Mouse (Mus musculus) midbrain, postnatal 0 days (tissue): ENCODE measurements around the gene Zbtb22. TPM values are rescaled to one million over a fixed set of nuclear protein-coding genes. Genes with fewer than 3 reads are reported as not detected.

ENCODE experiments used
- ATAC-seq: fragments of 200-750 bp; cut with Nextera tagmentation; 2 replicates; pipeline ENCODE4 v1.8.0; 2017; ENCODE audit warnings: moderate number of reproducible peaks, mild to moderate bottlenecking, moderate TSS enrichment, moderate library complexity; ENCODE audit not compliant: low FRiP score
- DNase-seq: peaks from one replicate; pipeline ENCODE4 v3.0.0-alpha.2; 2015; ENCODE audit warnings: low spot score
- H3K27ac ChIP-seq: fragments of 300-500 bp; sonication (generic); 2 replicates; pipeline ENCODE4 v1.5.1; 2014; ENCODE audit warnings: low read depth, mild to moderate bottlenecking, low read length, mixed read lengths
- H3K27me3 ChIP-seq: fragments of 300-500 bp; sonication (generic); 2 replicates; pipeline ENCODE4 v1.6.1; 2014; ENCODE audit warnings: low read length, control low read depth, mixed read lengths; ENCODE audit not compliant: insufficient read depth
- H3K36me3 ChIP-seq: fragments of 300-500 bp; sonication (generic); 2 replicates; pipeline ENCODE4 v1.6.1; 2014; ENCODE audit warnings: low read length, control low read depth, mixed read lengths; ENCODE audit not compliant: insufficient read depth
- H3K4me1 ChIP-seq: fragments of 300-500 bp; sonication (generic); 2 replicates; pipeline ENCODE4 v1.6.1; 2014; ENCODE audit warnings: mild to moderate bottlenecking, control low read depth, antibody characterized with exemption, low read length, mixed read lengths; ENCODE audit not compliant: insufficient read depth
- H3K4me2 ChIP-seq: fragments of 300-500 bp; sonication (generic); 2 replicates; pipeline ENCODE4 v1.6.1; 2014; ENCODE audit warnings: low read depth, mild to moderate bottlenecking, low read length, mixed read lengths; ENCODE audit not compliant: poor library complexity, severe bottlenecking
- H3K4me3 ChIP-seq: fragments of 300-500 bp; sonication (generic); 2 replicates; pipeline ENCODE4 v1.5.1; 2014; ENCODE audit warnings: low read depth, mild to moderate bottlenecking, low read length, moderate library complexity
- H3K9ac ChIP-seq: fragments of 300-500 bp; sonication (generic); replicated peaks from 2 replicates; pipeline ENCODE4 v1.6.1; 2014; ENCODE audit warnings: mild to moderate bottlenecking, low read length, moderate library complexity, mixed read lengths; ENCODE audit not compliant: poor library complexity, severe bottlenecking
- H3K9me3 ChIP-seq: fragments of 300-500 bp; sonication (generic); 2 replicates; pipeline ENCODE4 v1.6.1; 2016; ENCODE audit warnings: low read length, control low read depth
- CTCF ChIP-seq: IDR thresholded peaks from 2 replicates; pipeline ENCODE4 v1.5.1; 2016; ENCODE audit warnings: antibody characterized with exemption, mild to moderate bottlenecking
- WGBS: fragments of 180-500 bp; shearing (Covaris S2); extraction: QIAGEN DNeasy Blood & Tissue Kit; methylation state at CpG from one replicate; pipeline ENCODE4 v1.1.7; 2014; 5-methylcytosine and 5-hydroxymethylcytosine counted together
- polyA plus RNA-seq: library from polyadenylated mRNA; unstranded; fragments of >200 nt; fragmentation: Nextera tagmentation; extraction: Ambion mirVana; gene quantifications from 2 replicates; pipeline ENCODE4 v1.2.1, GENCODE M21; 2015
- total RNA-seq: library from RNA; depleted of rRNA; stranded (reverse); fragments of >200 nt; gene quantifications from 2 replicates; pipeline ENCODE4 v1.2.3, GENCODE M21; 2014

The Zbtb22 gene
- total and polyA plus RNA-seq, 2 experiments from 2014 or later = 18.6 to 44.3 TPM

DNA sequence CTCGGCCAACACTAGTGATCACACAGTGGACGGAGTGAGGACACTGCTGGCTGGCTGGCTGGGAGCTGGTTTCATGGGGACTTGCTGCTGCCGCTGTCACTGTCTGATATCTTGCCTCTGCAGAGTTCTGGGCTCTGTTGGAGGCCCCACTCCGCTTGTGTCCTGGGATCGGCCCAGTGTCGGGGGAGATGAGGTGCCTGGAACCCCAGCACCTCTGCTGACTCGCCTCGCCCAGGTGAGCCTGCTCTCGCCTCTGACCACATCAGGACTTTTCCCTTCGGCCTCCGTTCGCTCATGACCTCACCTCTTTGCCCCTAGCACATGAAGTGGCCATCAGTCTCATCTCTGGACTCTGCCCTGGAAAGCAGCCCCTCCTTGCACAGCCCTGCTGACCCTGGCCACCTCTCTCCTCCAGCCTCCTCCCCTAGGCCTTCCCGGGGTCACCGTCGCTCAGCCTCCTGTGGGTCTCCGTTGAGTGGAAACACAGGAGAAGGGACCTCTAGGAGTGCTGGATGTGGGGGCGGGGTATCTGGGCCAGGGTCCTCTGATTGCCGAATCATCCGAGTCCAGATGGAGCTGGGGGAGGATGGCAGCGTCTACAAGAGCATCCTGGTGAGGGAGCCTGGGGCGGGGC is 19.8 kb downstream of the Zbtb22 start:
- H3K4me2 ChIP-seq = no peak overlapping the region
- H3K4me3 ChIP-seq = no peak overlapping the region
- H3K27me3 ChIP-seq = no peaks in the 10 kb centered on the region
- ATAC-seq (no peak), DNase-seq (no peak)
- H3K4me1 ChIP-seq = peaks cover 11% of the 10 kb centered on the region
- WGBS = 91% methylated on average over 21 of the region's 21 CpGs
- H3K36me3 ChIP-seq = peaks cover 20% of the 10 kb centered on the region
- H3K9me3 ChIP-seq = no peaks in the 10 kb centered on the region
- no peak overlapping the region for H3K27ac ChIP-seq
- H3K9ac ChIP-seq = no peak overlapping the region
- TF ChIP-seq CTCF = no peak

DNA sequence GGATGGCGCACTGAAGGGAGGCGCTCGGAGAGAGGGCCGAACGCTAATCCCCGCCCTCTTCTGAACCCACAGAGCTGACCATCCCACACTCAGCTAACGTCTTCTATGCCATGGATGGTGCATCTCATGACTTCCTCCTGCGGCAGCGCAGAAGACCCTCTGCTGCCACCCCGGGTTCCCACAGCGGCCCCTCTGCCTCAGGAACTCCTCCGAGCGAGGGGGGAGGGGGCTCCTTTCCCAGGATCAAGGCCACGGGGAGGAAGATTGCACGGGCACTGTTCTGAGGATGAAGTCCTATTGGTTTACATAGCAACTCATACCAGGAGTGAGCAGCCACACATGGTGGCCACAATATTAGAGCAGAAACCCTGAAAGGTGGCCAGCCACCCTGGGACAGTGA is 21.3 kb downstream of the Zbtb22 start:
- Histone ChIP-seq H3K36me3 (peaks cover 20% of the 10 kb centered on the region), H3K4me1 (peaks cover 16% of the 10 kb centered on the region), H3K27ac (no peak overlapping the region), H3K27me3 (no peaks in the 10 kb centered on the region), H3K9me3 (no peaks in the 10 kb centered on the region), H3K9ac (no peak overlapping the region), H3K4me2 (no peak overlapping the region), H3K4me3 (no peak overlapping the region)
- no peak for TF ChIP-seq CTCF
- ATAC-seq = no peak
- 85% methylated on average over 15 of the region's 15 CpGs for WGBS
- no peak for DNase-seq

DNA sequence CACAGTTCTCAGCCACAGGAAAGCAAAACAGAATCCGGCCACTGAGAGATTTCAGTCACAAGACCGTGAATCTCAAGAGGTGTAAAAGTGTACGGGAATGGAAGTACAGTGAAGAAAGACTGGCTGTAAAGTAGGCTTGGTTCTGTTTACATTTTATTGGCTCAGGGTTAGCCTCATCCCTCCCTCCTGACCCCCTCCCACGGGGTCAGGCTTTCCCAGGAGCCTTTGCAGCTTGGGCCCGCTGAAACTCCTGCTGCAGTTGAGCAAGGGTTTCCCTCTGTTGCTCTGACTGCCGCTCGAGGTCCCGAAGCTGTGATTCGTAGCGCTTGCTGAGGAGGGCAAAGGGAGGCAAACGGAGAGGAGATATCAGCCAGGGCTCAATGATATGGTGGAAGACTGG is 23.1 kb downstream of the Zbtb22 start:
- no peak overlapping the region for H3K4me3 ChIP-seq

DNA sequence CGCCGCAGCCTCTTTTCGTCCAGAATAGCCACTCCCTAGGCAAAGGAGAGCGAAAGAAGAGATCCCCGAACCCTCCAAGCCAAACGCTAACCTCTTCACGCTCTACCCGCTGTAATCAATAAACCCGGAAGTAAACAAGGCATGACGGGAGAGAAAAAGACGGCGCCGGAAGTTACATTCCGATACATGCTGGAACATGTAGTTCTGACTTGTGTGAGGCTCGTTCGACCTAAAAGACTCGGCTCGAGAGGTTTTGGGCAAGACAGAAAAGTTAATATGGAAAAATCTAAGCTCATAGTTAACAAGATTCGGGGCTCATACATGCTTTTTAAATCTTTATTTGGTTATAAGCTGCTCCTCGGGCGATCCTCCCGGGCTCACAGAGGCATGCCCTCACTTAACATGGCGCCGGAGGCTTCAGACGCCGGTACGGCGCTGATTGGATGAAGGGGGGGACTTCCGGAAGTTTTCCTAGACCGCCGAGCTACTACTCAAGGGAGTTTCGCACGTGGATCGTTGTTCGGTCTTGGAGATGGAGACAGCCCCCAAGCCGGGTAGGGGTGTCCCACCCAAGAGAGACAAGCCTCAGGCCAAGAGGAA is 24.6 kb downstream of the Zbtb22 start, which contains the start of the genes Pfdn6 and Wdr46:
Pfdn6 (minus strand) TSS at position 138 of the 600 bp plus-strand sequence.
Wdr46 (plus strand) TSS at position 455 of the 600 bp plus-strand sequence.
- Histone ChIP-seq H3K27ac (no peak within 1 kb of the TSS), H3K36me3 (peaks cover 25% of the 10 kb centered on the region), H3K4me2 (peak within 1 kb of the TSS; percentile 98), H3K27me3 (no peaks in the 10 kb centered on the region), H3K9ac (peak within 1 kb of the TSS; percentile 65), H3K9me3 (no peaks in the 10 kb centered on the region), H3K4me3 (peak within 1 kb of the TSS; percentile 72), H3K4me1 (peaks cover 16% of the 10 kb centered on the region)
- ATAC-seq (peak; percentile 91), DNase-seq (peak; percentile 94)
- WGBS = under 1% methylated on average over 36 of the region's 36 CpGs
- no peak for TF ChIP-seq CTCF

More for the DNA sequence above, 23.1 kb downstream of the Zbtb22 start:
- peaks cover 20% of the 10 kb centered on the region for H3K36me3 ChIP-seq
- H3K9me3 ChIP-seq = no peaks in the 10 kb centered on the region
- H3K9ac ChIP-seq = no peak overlapping the region
- no peak for TF ChIP-seq CTCF
- WGBS = 88% methylated on average over 11 of the region's 11 CpGs
- no peaks in the 10 kb centered on the region for H3K27me3 ChIP-seq
- ATAC-seq (no peak), DNase-seq (no peak)
- H3K27ac ChIP-seq = no peak overlapping the region
- H3K4me2 ChIP-seq = no peak overlapping the region
- peaks cover 16% of the 10 kb centered on the region for H3K4me1 ChIP-seq

DNA sequence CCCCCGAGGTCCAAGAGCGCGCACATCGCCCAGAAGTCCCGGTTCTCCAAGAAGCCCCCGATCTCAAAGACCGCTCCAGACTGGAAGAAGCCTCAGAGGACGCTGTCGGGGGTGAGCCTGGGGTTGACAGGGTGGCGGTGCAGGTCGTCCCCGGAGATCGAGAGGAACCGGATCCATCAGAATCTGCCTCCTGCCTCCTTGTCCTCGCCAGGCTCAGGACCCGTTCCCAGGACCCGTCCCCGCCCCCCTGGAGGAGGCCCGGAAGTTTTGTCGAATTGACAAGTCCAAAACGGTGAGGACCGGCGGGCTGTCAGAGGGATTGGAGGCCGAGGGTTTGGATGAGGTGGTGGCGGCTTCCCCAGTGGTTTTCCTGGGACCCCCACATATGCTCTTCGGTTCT is 25.3 kb downstream of the Zbtb22 start:
- DNase-seq = no peak

DNA sequence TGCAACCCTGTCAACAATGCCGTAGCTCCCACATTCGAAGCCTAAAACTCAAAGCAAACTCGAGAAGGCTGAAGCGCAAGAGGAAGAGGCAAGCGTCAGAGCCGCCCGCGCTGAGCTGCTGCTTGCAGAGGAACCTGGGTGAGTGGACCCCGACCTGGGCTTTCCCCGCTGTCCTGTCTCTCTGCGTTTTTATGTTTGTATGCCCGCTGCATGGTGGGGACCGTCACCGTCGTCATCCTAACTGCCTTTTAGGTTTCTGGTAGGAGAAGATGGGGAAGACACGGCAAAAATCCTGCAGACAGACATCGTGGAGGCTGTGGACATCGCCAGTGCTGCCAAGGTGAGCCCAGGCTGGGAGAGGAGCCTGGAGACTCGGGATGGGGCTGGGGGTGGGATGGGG is 25.7 kb downstream of the Zbtb22 start:
- Histone ChIP-seq H3K36me3 (peaks cover 29% of the 10 kb centered on the region), H3K4me1 (peaks cover 16% of the 10 kb centered on the region), H3K9ac (peak overlapping the region; percentile 65), H3K9me3 (no peaks in the 10 kb centered on the region), H3K4me3 (peak overlapping the region; percentile 72), H3K27ac (no peak overlapping the region), H3K4me2 (peak overlapping the region; percentile 98), H3K27me3 (no peaks in the 10 kb centered on the region)
- ATAC-seq (no peak), DNase-seq (no peak)
- 67% methylated on average over 19 of the region's 19 CpGs for WGBS
- TF ChIP-seq CTCF = no peak

More for the DNA sequence above, 25.3 kb downstream of the Zbtb22 start:
- WGBS = 4% methylated on average over 25 of the region's 26 CpGs
- Histone ChIP-seq H3K36me3 (peaks cover 26% of the 10 kb centered on the region), H3K27me3 (no peaks in the 10 kb centered on the region), H3K27ac (no peak overlapping the region), H3K9me3 (no peaks in the 10 kb centered on the region), H3K9ac (peak overlapping the region; percentile 65), H3K4me3 (peak overlapping the region; percentile 72), H3K4me1 (peaks cover 16% of the 10 kb centered on the region), H3K4me2 (peak overlapping the region; percentile 98)
- no peak for ATAC-seq
- TF ChIP-seq CTCF = no peak
